Mouse (Mus musculus) intestine, embryonic 15.5 days (tissue): ENCODE measurements around the gene Kdm2a. TPM values are rescaled to one million over a fixed set of nuclear protein-coding genes. Genes with fewer than 3 reads are reported as not detected.

Experiments
- ATAC-seq: fragments of 200-750 bp; cut with Nextera tagmentation; 2 replicates; pipeline ENCODE4 v1.8.0; 2017; ENCODE audit warnings: moderate TSS enrichment, moderate library complexity
- H3K27ac ChIP-seq: fragments of 300-500 bp; sonication (generic); 2 replicates; pipeline ENCODE4 v1.5.1; 2015; ENCODE audit warnings: mild to moderate bottlenecking, inconsistent platforms
- H3K27me3 ChIP-seq: fragments of 300-500 bp; sonication (generic); replicated peaks from 2 replicates; pipeline ENCODE4 v1.6.1; 2015; ENCODE audit warnings: inconsistent platforms
- H3K36me3 ChIP-seq: fragments of 300-500 bp; sonication (generic); 2 replicates; pipeline ENCODE4 v1.6.1; 2015; ENCODE audit warnings: inconsistent platforms
- H3K4me1 ChIP-seq: fragments of 300-500 bp; sonication (generic); replicated peaks from 2 replicates; pipeline ENCODE4 v1.6.1; 2015; ENCODE audit warnings: inconsistent platforms
- H3K4me2 ChIP-seq: fragments of 300-500 bp; sonication (generic); replicated peaks from 2 replicates; pipeline ENCODE4 v1.6.1; 2015; ENCODE audit warnings: mild to moderate bottlenecking, inconsistent platforms
- H3K4me3 ChIP-seq: fragments of 300-500 bp; sonication (generic); replicated peaks from 2 replicates; pipeline ENCODE4 v1.5.1; 2015; ENCODE audit warnings: inconsistent platforms
- H3K9ac ChIP-seq: fragments of 300-500 bp; sonication (generic); 2 replicates; pipeline ENCODE4 v1.6.1; 2015; ENCODE audit warnings: inconsistent platforms
- H3K9me3 ChIP-seq: fragments of 300-500 bp; sonication (generic); 2 replicates; pipeline ENCODE4 v1.6.1; 2016; ENCODE audit warnings: inconsistent platforms
- WGBS: fragments of 180-500 bp; shearing (Covaris S2); methylation state at CpG from one replicate; pipeline ENCODE4 v1.1.7; 2015; 5-methylcytosine and 5-hydroxymethylcytosine counted together
- polyA plus RNA-seq: library from polyadenylated mRNA; unstranded; fragments of >200 nt; fragmentation: Nextera tagmentation; extraction: Ambion mirVana; gene quantifications from 2 replicates; pipeline ENCODE4 v1.2.1, GENCODE M21; 2015

Gene Kdm2a
- polyA plus RNA-seq, 1 experiment from 2014 or later = 37.5 TPM

GRCm38 (mm10) chr19:4291161-4291560, 106.9 kb downstream of the Kdm2a start:
- Histone ChIP-seq H3K4me2 (no peak overlapping the region), H3K27ac (no peak overlapping the region), H3K27me3 (no peaks in the 10 kb centered on the region), H3K4me1 (peaks cover 8% of the 10 kb centered on the region; the same call in 1 of the 2 replicates), H3K36me3 (peaks cover 61% of the 10 kb centered on the region), H3K4me3 (no peak overlapping the region), H3K9ac (no peak overlapping the region), H3K9me3 (no peaks in the 10 kb centered on the region)
- no peak for ATAC-seq
- 92% methylated on average over 11 of the region's 11 CpGs for WGBS

GRCm38 (mm10) chr19:4290749-4291148, 107.3 kb downstream of the Kdm2a start:
- 76% methylated on average over 15 of the region's 15 CpGs for WGBS
- Histone ChIP-seq H3K36me3 (peaks cover 65% of the 10 kb centered on the region), H3K4me3 (no peak overlapping the region), H3K27me3 (no peaks in the 10 kb centered on the region), H3K27ac (no peak overlapping the region), H3K4me2 (no peak overlapping the region), H3K9me3 (no peaks in the 10 kb centered on the region), H3K9ac (no peak overlapping the region), H3K4me1 (peaks cover 8% of the 10 kb centered on the region; the same call in 1 of the 2 replicates)
- ATAC-seq = no peak

GRCm38 (mm10) chr19:4283653-4284052, 114.4 kb downstream of the Kdm2a start:
- Histone ChIP-seq H3K9me3 (no peaks in the 10 kb centered on the region), H3K9ac (peak overlapping the region; percentile 59; the same call in 1 of the 2 replicates), H3K36me3 (peaks cover 30% of the 10 kb centered on the region)

GRCm38 (mm10) chr19:4282898-4283553, 115.1 kb downstream of the Kdm2a start, which contains the start of gene Ankrd13d:
Gene Ankrd13d (minus strand): TSS chr19:4283137.
- H3K36me3 ChIP-seq = peaks cover 27% of the 10 kb centered on the region
- H3K4me1 ChIP-seq = peaks cover 11% of the 10 kb centered on the region
- H3K27ac ChIP-seq = 0 out of 2 replicates have a peak within 1 kb of the TSS, but pooled peaks have one; percentile 40
- no peaks in the 10 kb centered on the region for H3K27me3 ChIP-seq
- H3K4me2 ChIP-seq = peak within 1 kb of the TSS; percentile 88
- no peaks in the 10 kb centered on the region for H3K9me3 ChIP-seq
- peak; percentile 96 for ATAC-seq
- peak within 1 kb of the TSS; percentile 59 for H3K9ac ChIP-seq
- peak within 1 kb of the TSS; percentile 55 for H3K4me3 ChIP-seq
- WGBS = under 1% methylated on average over 50 of the region's 50 CpGs

More at GRCm38 (mm10) chr19:4283653-4284052, 114.4 kb downstream of the Kdm2a start:
- Histone ChIP-seq H3K4me2 (peak overlapping the region; percentile 88), H3K27ac (0 out of 2 replicates have a peak overlapping the region, but pooled peaks have one; percentile 40), H3K4me3 (peak overlapping the region; percentile 55), H3K27me3 (no peaks in the 10 kb centered on the region), H3K4me1 (peaks cover 11% of the 10 kb centered on the region)
- whole genome bisulfite sequencing = 49% methylated on average over 7 of the region's 7 CpGs
- ATAC-seq = no peak

- no peak overlapping the region for H3K4me3 ChIP-seq
- 95% methylated on average over 9 of the region's 9 CpGs for WGBS
Observed at GRCm38 (mm10) chr19:4280425-4280824, 117.7 kb downstream of the Kdm2a start.

GRCm38 (mm10) chr19:4279487-4279886, 118.6 kb downstream of the Kdm2a start:
- H3K27ac ChIP-seq = no peak overlapping the region
- peaks cover 11% of the 10 kb centered on the region for H3K4me1 ChIP-seq
- no peak overlapping the region for H3K4me2 ChIP-seq
- ATAC-seq = no peak
- H3K27me3 ChIP-seq = no peaks in the 10 kb centered on the region
- H3K36me3 ChIP-seq = 0 out of 2 replicates have a peak, but pooled peaks cover 3% of the 10 kb centered on the region
- no peak overlapping the region for H3K9ac ChIP-seq
- H3K4me3 ChIP-seq = no peak overlapping the region
- no peaks in the 10 kb centered on the region for H3K9me3 ChIP-seq
- 98% methylated on average over 1 of the region's 1 CpGs for WGBS

More at GRCm38 (mm10) chr19:4280425-4280824, 117.7 kb downstream of the Kdm2a start:
- ATAC-seq = no peak
- H3K4me1 ChIP-seq = peaks cover 11% of the 10 kb centered on the region
- peaks cover 4% of the 10 kb centered on the region; the same call in 1 of the 2 replicates for H3K36me3 ChIP-seq
- no peaks in the 10 kb centered on the region for H3K9me3 ChIP-seq
- no peak overlapping the region for H3K27ac ChIP-seq
- no peaks in the 10 kb centered on the region for H3K27me3 ChIP-seq
- no peak overlapping the region for H3K4me2 ChIP-seq
- no peak overlapping the region for H3K9ac ChIP-seq

GRCm38 (mm10) chr19:4270972-4271371, 127.1 kb downstream of the Kdm2a start:
- H3K27me3 ChIP-seq = no peaks in the 10 kb centered on the region
- ATAC-seq = no peak
- 94% methylated on average over 11 of the region's 11 CpGs for WGBS

GRCm38 (mm10) chr19:4270187-4270586, 127.9 kb downstream of the Kdm2a start:
- WGBS = 77% methylated on average over 6 of the region's 6 CpGs
- Histone ChIP-seq H3K27me3 (no peaks in the 10 kb centered on the region), H3K36me3 (no peaks in the 10 kb centered on the region; the same call in 1 of the 2 replicates), H3K4me2 (no peak overlapping the region), H3K27ac (no peak overlapping the region), H3K9ac (no peak overlapping the region), H3K9me3 (no peaks in the 10 kb centered on the region), H3K4me3 (no peak overlapping the region), H3K4me1 (0 out of 2 replicates have a peak, but pooled peaks cover 4% of the 10 kb centered on the region)
- ATAC-seq = no peak

More at GRCm38 (mm10) chr19:4270972-4271371, 127.1 kb downstream of the Kdm2a start:
- Histone ChIP-seq H3K9ac (no peak overlapping the region), H3K4me1 (0 out of 2 replicates have a peak, but pooled peaks cover 4% of the 10 kb centered on the region), H3K4me2 (no peak overlapping the region), H3K4me3 (no peak overlapping the region), H3K27ac (no peak overlapping the region), H3K36me3 (0 out of 2 replicates have a peak, but pooled peaks cover 2% of the 10 kb centered on the region), H3K9me3 (no peaks in the 10 kb centered on the region)

- H3K9me3 ChIP-seq = no peaks in the 10 kb centered on the region
- 7% methylated on average over 46 of the region's 46 CpGs for WGBS
- peak; percentile 98 for ATAC-seq
- peak within 1 kb of the TSS; percentile 66 for H3K27ac ChIP-seq
- H3K27me3 ChIP-seq = no peaks in the 10 kb centered on the region
- H3K4me2 ChIP-seq = peak within 1 kb of the TSS; percentile 74
- peaks cover 4% of the 10 kb centered on the region; the same call in 1 of the 2 replicates for H3K36me3 ChIP-seq
- H3K9ac ChIP-seq = peak within 1 kb of the TSS; percentile 65
- H3K4me3 ChIP-seq = peak within 1 kb of the TSS; percentile 53
- 0 out of 2 replicates have a peak, but pooled peaks cover 5% of the 10 kb centered on the region for H3K4me1 ChIP-seq
Observed at GRCm38 (mm10) chr19:4268566-4269361, 129.3 kb downstream of the Kdm2a start, which contains the start of gene Ssh3. Gene Ssh3 (minus strand): TSS chr19:4269180.

- Histone ChIP-seq H3K9me3 (no peaks in the 10 kb centered on the region), H3K4me2 (no peak overlapping the region), H3K27ac (no peak overlapping the region), H3K36me3 (peaks cover 4% of the 10 kb centered on the region; the same call in 1 of the 2 replicates), H3K27me3 (no peaks in the 10 kb centered on the region), H3K4me3 (no peak overlapping the region), H3K9ac (no peak overlapping the region), H3K4me1 (0 out of 2 replicates have a peak, but pooled peaks cover 10% of the 10 kb centered on the region)
- 77% methylated on average over 4 of the region's 4 CpGs for WGBS
- no peak for ATAC-seq
Observed at GRCm38 (mm10) chr19:4265956-4266355, 132.1 kb downstream of the Kdm2a start.
